Mouse (Mus musculus): Measurements from ENCODE around the gene Hes2. TPM values are rescaled to one million over a fixed set of nuclear protein-coding genes. Genes with fewer than 3 reads are reported as not detected.
A peak's percentile ranks its signal among the peaks of the same experiment; 100 is the strongest.

Gene Hes2
- total RNA-seq, 2 experiments from 2014 or later: not detected

- no peak for DNase-seq (ENCODE audit: low spot score in 2 of 2)
Observed at GRCm38 (mm10) chr4:152131809-152132771, 26.6 kb upstream of the Hes2 start.

GRCm38 (mm10) chr4:152132772-152133169 is 25.9 kb upstream of the Hes2 start:
- no peak for DNase-seq (ENCODE audit: low spot score in 2 of 2)

GRCm38 (mm10) chr4:152133213-152133612 is 25.5 kb upstream of the Hes2 start:
- DNase-seq (ENCODE audit: low spot score in 2 of 2): no peak

- peak in 1 of 2 experiments; percentile 36 for DNase-seq (ENCODE audit: low spot score in 2 of 2)
Observed at GRCm38 (mm10) chr4:152134507-152134906, 24.2 kb upstream of the Hes2 start.

GRCm38 (mm10) chr4:152135363-152135762 is 23.3 kb upstream of the Hes2 start:
- no peak for DNase-seq (ENCODE audit: low spot score in 2 of 2)

GRCm38 (mm10) chr4:152136112-152136875 is 22.4 kb upstream of the Hes2 start:
- no peak for DNase-seq (ENCODE audit: low spot score in 2 of 2)

GRCm38 (mm10) chr4:152136876-152137250 is 21.8 kb upstream of the Hes2 start:
- no peak for DNase-seq (ENCODE audit: low spot score in 2 of 2)

GRCm38 (mm10) chr4:152138497-152139260 is 20.0 kb upstream of the Hes2 start:
- DNase-seq (ENCODE audit: low spot score in 2 of 2): peak; percentile 88 to 91

- DNase-seq (ENCODE audit: low spot score in 2 of 2): peak in 1 of 2 experiments; percentile 42
Observed at GRCm38 (mm10) chr4:152140441-152140840, 18.2 kb upstream of the Hes2 start.

GRCm38 (mm10) chr4:152141521-152142135 is 17.0 kb upstream of the Hes2 start:
- DNase-seq (ENCODE audit: low spot score in 2 of 2): no peak

- DNase-seq (ENCODE audit: low spot score in 2 of 2): no peak
Observed at GRCm38 (mm10) chr4:152143632-152144031, 15.0 kb upstream of the Hes2 start.

- DNase-seq (ENCODE audit: low spot score in 2 of 2): no peak
Observed at GRCm38 (mm10) chr4:152145473-152145872, 13.2 kb upstream of the Hes2 start.

- no peak for DNase-seq (ENCODE audit: low spot score in 2 of 2)
Observed at GRCm38 (mm10) chr4:152146033-152146827, 12.4 kb upstream of the Hes2 start.

- DNase-seq (ENCODE audit: low spot score in 2 of 2): no peak
Observed at GRCm38 (mm10) chr4:152150546-152150945, 8.1 kb upstream of the Hes2 start.

- no peak for DNase-seq (ENCODE audit: low spot score in 2 of 2)
Observed at GRCm38 (mm10) chr4:152151451-152151965, 7.2 kb upstream of the Hes2 start.

GRCm38 (mm10) chr4:152151966-152152544 is 6.6 kb upstream of the Hes2 start, which contains the start of gene Espn:
Gene Espn, minus strand, starts transcription at chr4:152152371.
- peak; percentile 47 to 63 for DNase-seq (ENCODE audit: low spot score in 2 of 2)

- DNase-seq (ENCODE audit: low spot score in 2 of 2): peak; percentile 79 to 85
Observed at GRCm38 (mm10) chr4:152153771-152154177, 4.9 kb upstream of the Hes2 start.

GRCm38 (mm10) chr4:152155019-152155418 is 3.6 kb upstream of the Hes2 start:
- DNase-seq (ENCODE audit: low spot score in 2 of 2): no peak
